Mouse (Mus musculus) stomach, postnatal 0 days (tissue): ENCODE data around the gene 1810049J17Rik. TPM values are rescaled to one million over a fixed set of nuclear protein-coding genes. Genes with fewer than 3 reads are reported as not detected.

Experiments used
- ATAC-seq: fragments of 200-750 bp; cut with Nextera tagmentation; 2 replicates; pipeline ENCODE4 v1.8.0; 2017; ENCODE audit not compliant: low FRiP score, low TSS enrichment
- DNase-seq: peaks from one replicate; pipeline ENCODE4 v3.0.0-alpha.2; 2016; ENCODE audit warnings: low spot score
- H3K27ac ChIP-seq: fragments of 300-500 bp; sonication (generic); replicated peaks from 2 replicates; pipeline ENCODE4 v1.5.1; 2014; ENCODE audit warnings: mild to moderate bottlenecking, control low read depth
- H3K27me3 ChIP-seq: fragments of 300-500 bp; sonication (generic); 2 replicates; pipeline ENCODE4 v1.6.1; 2014; ENCODE audit warnings: low read length; ENCODE audit not compliant: control insufficient read depth, insufficient read depth
- H3K36me3 ChIP-seq: fragments of 300-500 bp; sonication (generic); 2 replicates; pipeline ENCODE4 v1.6.1; 2014; ENCODE audit warnings: low read length, mixed read lengths; ENCODE audit not compliant: control insufficient read depth, insufficient read depth
- H3K4me1 ChIP-seq: fragments of 300-500 bp; sonication (generic); replicated peaks from 2 replicates; pipeline ENCODE4 v1.6.1; 2014; ENCODE audit warnings: antibody characterized with exemption; ENCODE audit not compliant: control insufficient read depth, insufficient read depth
- H3K4me2 ChIP-seq: fragments of 300-500 bp; sonication (generic); replicated peaks from 2 replicates; pipeline ENCODE4 v1.6.1; 2014; ENCODE audit warnings: low read depth, mild to moderate bottlenecking, control low read depth, moderate library complexity
- H3K4me3 ChIP-seq: fragments of 300-500 bp; sonication (generic); 2 replicates; pipeline ENCODE4 v1.5.1; 2014; ENCODE audit warnings: low read depth, low read length, control low read depth
- H3K9ac ChIP-seq: fragments of 300-500 bp; sonication (generic); 2 replicates; pipeline ENCODE4 v1.6.1; 2014; ENCODE audit warnings: mild to moderate bottlenecking, low read length, control low read depth, mixed read lengths
- H3K9me3 ChIP-seq: fragments of 300-500 bp; sonication (generic); 2 replicates; pipeline ENCODE4 v1.6.1; 2016; ENCODE audit warnings: low read length; ENCODE audit not compliant: control insufficient read depth
- CTCF ChIP-seq: IDR thresholded peaks from 2 replicates; pipeline ENCODE4 v1.5.1; 2016; ENCODE audit warnings: antibody characterized with exemption, low read depth, mild to moderate bottlenecking, moderate library complexity
- EP300 ChIP-seq: optimal IDR thresholded peaks from 2 replicates; pipeline ENCODE3; 2016; ENCODE audit warnings: antibody characterized with exemption
- WGBS: fragments of 180-500 bp; shearing (Covaris S2); extraction: QIAGEN DNeasy Blood & Tissue Kit; methylation state at CpG from one replicate; pipeline ENCODE4 v1.1.7; 2014; 5-methylcytosine and 5-hydroxymethylcytosine counted together
- polyA plus RNA-seq: library from polyadenylated mRNA; unstranded; fragments of >200 nt; fragmentation: Nextera tagmentation; extraction: Ambion mirVana; gene quantifications from 2 replicates; pipeline ENCODE4 v1.2.1, GENCODE M21; 2015

Gene 1810049J17Rik
- polyA plus RNA-seq = 2.0 and 3.9 TPM in 2 replicates

GRCm38 (mm10) chr15:12321788-12322621 lies at the start of gene 1810049J17Rik:
TSS of gene 1810049J17Rik (minus strand) at chr15:12321899.
- Histone ChIP-seq H3K4me1 (peaks cover 5% of the 10 kb centered on the region; the same call in 1 of the 2 replicates), H3K4me3 (peak within 1 kb of the TSS; percentile 100), H3K36me3 (no peaks in the 10 kb centered on the region), H3K27ac (peak within 1 kb of the TSS; percentile 98), H3K4me2 (peak within 1 kb of the TSS; percentile 91), H3K9ac (peak within 1 kb of the TSS; percentile 99), H3K9me3 (no peaks in the 10 kb centered on the region), H3K27me3 (no peaks in the 10 kb centered on the region)
- DNase-seq = peak; percentile 58
- ATAC-seq = peak; percentile 36
- TF ChIP-seq CTCF (no peak), EP300 (no peak)
- WGBS = under 1% methylated on average over 57 of the region's 70 CpGs

DNA sequence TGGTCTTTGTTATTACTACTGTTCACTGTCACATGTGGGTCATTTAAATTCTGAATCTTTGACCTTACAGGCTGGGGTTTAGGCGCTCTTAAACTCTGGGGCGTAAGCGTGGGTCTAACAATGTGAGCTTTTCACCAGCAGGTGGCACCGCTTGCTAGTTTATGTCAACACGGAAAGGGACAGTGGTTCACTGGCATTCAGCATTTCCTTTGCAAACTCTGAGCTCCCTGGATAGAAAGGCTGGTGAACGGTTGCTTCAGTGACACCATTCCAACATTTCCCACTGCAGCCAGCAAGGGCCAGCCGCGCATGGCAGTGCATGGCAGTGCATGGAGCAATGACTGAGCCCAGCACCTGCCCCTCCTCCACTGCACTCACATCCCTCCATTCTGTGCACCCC lies 49.5 kb upstream of the 1810049J17Rik start:
- Histone ChIP-seq H3K9ac (no peak overlapping the region), H3K36me3 (no peaks in the 10 kb centered on the region), H3K27ac (no peak overlapping the region), H3K27me3 (no peaks in the 10 kb centered on the region), H3K4me1 (peaks cover 4% of the 10 kb centered on the region), H3K4me3 (no peak overlapping the region), H3K4me2 (no peak overlapping the region), H3K9me3 (no peaks in the 10 kb centered on the region)
- WGBS = 6% methylated on average over 8 of the region's 8 CpGs
- TF ChIP-seq CTCF (peak; percentile 92), EP300 (no peak)
- ATAC-seq (peak; percentile 55), DNase-seq (peak; percentile 75)

DNA sequence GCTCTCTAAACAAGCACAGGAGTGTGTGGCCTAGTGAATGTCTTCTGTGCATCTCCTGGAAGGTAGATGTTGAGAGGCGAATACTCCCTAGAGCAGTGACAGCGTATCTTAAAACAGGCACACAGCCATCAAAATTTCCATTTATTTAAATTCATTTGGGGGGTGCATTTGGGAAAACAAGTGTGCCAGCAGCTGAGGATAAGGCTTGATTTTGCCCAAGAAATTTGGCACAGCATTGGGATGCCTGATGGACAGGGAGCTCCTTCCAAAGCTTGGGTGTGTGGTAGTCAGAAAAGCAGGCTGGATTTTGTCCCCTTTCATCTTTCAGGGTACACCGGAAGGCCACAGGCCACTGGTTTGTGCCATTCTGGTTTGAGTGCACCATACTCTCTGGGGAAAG lies 48.4 kb upstream of the 1810049J17Rik start:
- Histone ChIP-seq H3K4me1 (no peaks in the 10 kb centered on the region), H3K9ac (no peak overlapping the region), H3K4me2 (no peak overlapping the region), H3K27ac (no peak overlapping the region), H3K4me3 (no peak overlapping the region), H3K36me3 (no peaks in the 10 kb centered on the region; the same call in 1 of the 2 replicates), H3K9me3 (no peaks in the 10 kb centered on the region), H3K27me3 (no peaks in the 10 kb centered on the region)
- no peak for ATAC-seq
- DNase-seq = no peak
- TF ChIP-seq EP300 (no peak), CTCF (no peak)
- WGBS = 97% methylated on average over 3 of the region's 3 CpGs

DNA sequence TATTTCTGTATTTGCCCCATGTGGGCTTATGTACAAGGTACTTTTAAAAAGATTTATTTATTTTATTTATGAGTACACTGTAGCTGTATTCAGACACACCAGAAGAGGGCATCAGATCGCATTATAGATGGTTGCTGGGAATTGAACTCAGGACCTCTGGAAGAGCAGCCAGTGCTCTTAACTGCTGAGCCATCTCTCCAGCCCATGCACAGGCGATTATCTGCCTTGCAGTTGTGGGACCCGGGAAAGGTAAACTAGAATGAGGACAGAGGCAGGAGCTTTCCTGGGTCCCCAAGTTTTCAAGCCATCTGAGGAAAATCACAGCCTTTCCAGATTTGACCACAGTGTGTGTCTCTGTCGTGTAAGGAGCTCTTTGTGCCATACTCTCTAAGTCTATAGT lies 47.2 kb upstream of the 1810049J17Rik start:
- Histone ChIP-seq H3K4me2 (no peak overlapping the region), H3K4me1 (no peaks in the 10 kb centered on the region), H3K9me3 (no peaks in the 10 kb centered on the region), H3K4me3 (no peak overlapping the region), H3K36me3 (no peaks in the 10 kb centered on the region; the same call in 1 of the 2 replicates), H3K27ac (no peak overlapping the region), H3K9ac (no peak overlapping the region), H3K27me3 (no peaks in the 10 kb centered on the region)
- WGBS = 90% methylated on average over 4 of the region's 4 CpGs
- DNase-seq = no peak
- ATAC-seq = no peak
- no peak for TF ChIP-seq CTCF
- TF ChIP-seq EP300 = no peak

DNA sequence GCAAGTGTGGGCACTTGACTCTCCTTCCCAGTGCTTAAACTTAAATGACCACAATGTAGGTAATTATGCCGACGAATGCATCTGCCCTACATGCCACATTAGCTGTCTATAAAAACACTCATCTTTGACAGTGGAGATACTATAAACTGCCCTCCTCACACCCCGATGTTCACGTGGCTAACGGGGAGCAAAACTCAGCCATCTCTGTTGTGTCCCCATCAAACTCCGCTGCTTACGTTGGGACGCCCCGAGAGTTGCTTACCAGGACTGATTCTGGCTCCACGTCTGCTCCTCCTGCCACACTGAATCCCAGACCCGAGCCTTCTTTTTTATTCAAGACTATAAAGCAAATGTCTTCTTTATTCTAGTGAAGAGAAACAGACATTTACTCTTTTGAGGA lies 46.7 kb upstream of the 1810049J17Rik start:
- Histone ChIP-seq H3K27ac (0 out of 2 replicates have a peak overlapping the region, but pooled peaks have one; percentile 45), H3K4me1 (no peaks in the 10 kb centered on the region), H3K36me3 (no peaks in the 10 kb centered on the region; the same call in 1 of the 2 replicates), H3K9ac (no peak overlapping the region), H3K9me3 (no peaks in the 10 kb centered on the region), H3K4me2 (no peak overlapping the region), H3K27me3 (no peaks in the 10 kb centered on the region), H3K4me3 (no peak overlapping the region)
- ATAC-seq = no peak
- DNase-seq = no peak
- no peak for TF ChIP-seq EP300
- no peak for TF ChIP-seq CTCF
- 80% methylated on average over 11 of the region's 11 CpGs for WGBS
